Mouse (Mus musculus) limb, embryonic 15.5 days (tissue): ENCODE data around the gene Heatr4. TPM values are rescaled to one million over a fixed set of nuclear protein-coding genes. Genes with fewer than 3 reads are reported as not detected.

ENCODE experiments used
- polyA plus RNA-seq: library from polyadenylated mRNA; unstranded; fragments of >200 nt; fragmentation: Nextera tagmentation; extraction: Ambion mirVana; gene quantifications from 2 replicates; pipeline ENCODE4 v1.2.1, GENCODE M21; 2015

Gene Heatr4
- polyA plus RNA-seq, 1 experiment from 2014 or later = not detected

Other genes starting within 250 kb of the Heatr4 start
- 4.9 and 5.9 TPM in 2 replicates for gene Papln, start 221.2 kb downstream of the Heatr4 start, polyA plus RNA-seq
- 36.6 and 37.5 TPM in 2 replicates for gene Numb, start 62.9 kb downstream of the Heatr4 start, polyA plus RNA-seq
- 9.0 and 11.2 TPM in 2 replicates for gene Riox1, start 34.2 kb downstream of the Heatr4 start, polyA plus RNA-seq
- 26.1 and 26.5 TPM in 2 replicates for gene Acot2, start 3.0 kb upstream of the Heatr4 start, polyA plus RNA-seq
- 58.3 and 59.5 TPM in 2 replicates for gene Acot1, start 24.6 kb upstream of the Heatr4 start, polyA plus RNA-seq
- 0.17 and 0.37 TPM in 2 replicates for gene Acot4, start 53.5 kb upstream of the Heatr4 start, polyA plus RNA-seq
- not detected in 2 replicates for gene Gm49366, start 54.1 kb upstream of the Heatr4 start, polyA plus RNA-seq
- gene Acot3, start 67.3 kb upstream of the Heatr4 start, polyA plus RNA-seq = not detected in 2 replicates
- gene Acot5, start 84.5 kb upstream of the Heatr4 start, polyA plus RNA-seq = not detected in 2 replicates
- gene Acot6, start 115.8 kb upstream of the Heatr4 start, polyA plus RNA-seq = 1.0 and 1.7 TPM in 2 replicates
- 5.9 and 6.3 TPM in 2 replicates for gene Dnal1, start 129.5 kb upstream of the Heatr4 start, polyA plus RNA-seq
- 0.78 and 0.93 TPM in 2 replicates for gene Pnma1, start 163.6 kb upstream of the Heatr4 start, polyA plus RNA-seq
- gene Elmsan1, start 234.0 kb upstream of the Heatr4 start, polyA plus RNA-seq = 13.2 and 13.8 TPM in 2 replicates